Mouse (Mus musculus) stomach, postnatal 0 days (tissue): ENCODE results near the gene Tmem44. TPM values are rescaled to one million over a fixed set of nuclear protein-coding genes. Genes with fewer than 3 reads are reported as not detected.

Source experiments
- ATAC-seq: fragments of 200-750 bp; cut with Nextera tagmentation; 2 replicates; pipeline ENCODE4 v1.8.0; 2017; ENCODE audit not compliant: low FRiP score, low TSS enrichment
- DNase-seq: peaks from one replicate; pipeline ENCODE4 v3.0.0-alpha.2; 2016; ENCODE audit warnings: low spot score
- H3K27ac ChIP-seq: fragments of 300-500 bp; sonication (generic); replicated peaks from 2 replicates; pipeline ENCODE4 v1.5.1; 2014; ENCODE audit warnings: mild to moderate bottlenecking, control low read depth
- H3K27me3 ChIP-seq: fragments of 300-500 bp; sonication (generic); 2 replicates; pipeline ENCODE4 v1.6.1; 2014; ENCODE audit warnings: low read length; ENCODE audit not compliant: control insufficient read depth, insufficient read depth
- H3K36me3 ChIP-seq: fragments of 300-500 bp; sonication (generic); 2 replicates; pipeline ENCODE4 v1.6.1; 2014; ENCODE audit warnings: low read length, mixed read lengths; ENCODE audit not compliant: control insufficient read depth, insufficient read depth
- H3K4me1 ChIP-seq: fragments of 300-500 bp; sonication (generic); replicated peaks from 2 replicates; pipeline ENCODE4 v1.6.1; 2014; ENCODE audit warnings: antibody characterized with exemption; ENCODE audit not compliant: control insufficient read depth, insufficient read depth
- H3K4me2 ChIP-seq: fragments of 300-500 bp; sonication (generic); replicated peaks from 2 replicates; pipeline ENCODE4 v1.6.1; 2014; ENCODE audit warnings: low read depth, mild to moderate bottlenecking, control low read depth, moderate library complexity
- H3K4me3 ChIP-seq: fragments of 300-500 bp; sonication (generic); 2 replicates; pipeline ENCODE4 v1.5.1; 2014; ENCODE audit warnings: low read depth, low read length, control low read depth
- H3K9ac ChIP-seq: fragments of 300-500 bp; sonication (generic); 2 replicates; pipeline ENCODE4 v1.6.1; 2014; ENCODE audit warnings: mild to moderate bottlenecking, low read length, control low read depth, mixed read lengths
- H3K9me3 ChIP-seq: fragments of 300-500 bp; sonication (generic); 2 replicates; pipeline ENCODE4 v1.6.1; 2016; ENCODE audit warnings: low read length; ENCODE audit not compliant: control insufficient read depth
- CTCF ChIP-seq: IDR thresholded peaks from 2 replicates; pipeline ENCODE4 v1.5.1; 2016; ENCODE audit warnings: antibody characterized with exemption, low read depth, mild to moderate bottlenecking, moderate library complexity
- EP300 ChIP-seq: optimal IDR thresholded peaks from 2 replicates; pipeline ENCODE3; 2016; ENCODE audit warnings: antibody characterized with exemption
- WGBS: fragments of 180-500 bp; shearing (Covaris S2); extraction: QIAGEN DNeasy Blood & Tissue Kit; methylation state at CpG from one replicate; pipeline ENCODE4 v1.1.7; 2014; 5-methylcytosine and 5-hydroxymethylcytosine counted together
- polyA plus RNA-seq: library from polyadenylated mRNA; unstranded; fragments of >200 nt; fragmentation: Nextera tagmentation; extraction: Ambion mirVana; gene quantifications from 2 replicates; pipeline ENCODE4 v1.2.1, GENCODE M21; 2015

Tmem44 gene
- polyA plus RNA-seq, 1 experiment from 2014 or later, result 3.5 TPM

DNA sequence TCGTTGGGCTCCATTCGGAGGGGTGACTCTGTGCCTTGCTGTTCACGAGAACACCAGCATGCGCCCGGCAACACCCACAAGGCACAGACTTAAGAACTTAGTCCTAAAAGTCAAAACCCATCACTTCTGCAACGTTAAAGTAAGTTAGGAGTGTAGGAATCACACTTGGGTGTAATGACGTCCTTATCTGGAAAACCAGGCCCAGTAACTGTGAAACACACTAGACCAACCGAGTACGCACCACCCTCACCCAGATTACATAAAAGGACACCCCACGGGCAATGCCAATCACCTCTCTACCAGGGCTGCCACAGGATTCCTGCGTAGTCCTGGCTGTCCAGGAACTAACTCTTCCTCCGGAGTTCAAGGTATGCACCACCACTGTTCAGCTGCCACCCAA is 41.3 kb downstream of the Tmem44 start:
- no peak overlapping the region for H3K4me2 ChIP-seq
- H3K9ac ChIP-seq, result no peak overlapping the region
- no peak overlapping the region for H3K4me3 ChIP-seq
- H3K9me3 ChIP-seq, result no peaks in the 10 kb centered on the region
- H3K27me3 ChIP-seq, result no peaks in the 10 kb centered on the region
- DNase-seq, result no peak
- H3K36me3 ChIP-seq, result no peaks in the 10 kb centered on the region
- TF ChIP-seq CTCF, result no peak
- TF ChIP-seq EP300, result no peak
- WGBS, result 90% methylated on average over 12 of the region's 12 CpGs
- ATAC-seq, result no peak
- H3K4me1 ChIP-seq, result peaks cover 17% of the 10 kb centered on the region
- no peak overlapping the region for H3K27ac ChIP-seq

DNA sequence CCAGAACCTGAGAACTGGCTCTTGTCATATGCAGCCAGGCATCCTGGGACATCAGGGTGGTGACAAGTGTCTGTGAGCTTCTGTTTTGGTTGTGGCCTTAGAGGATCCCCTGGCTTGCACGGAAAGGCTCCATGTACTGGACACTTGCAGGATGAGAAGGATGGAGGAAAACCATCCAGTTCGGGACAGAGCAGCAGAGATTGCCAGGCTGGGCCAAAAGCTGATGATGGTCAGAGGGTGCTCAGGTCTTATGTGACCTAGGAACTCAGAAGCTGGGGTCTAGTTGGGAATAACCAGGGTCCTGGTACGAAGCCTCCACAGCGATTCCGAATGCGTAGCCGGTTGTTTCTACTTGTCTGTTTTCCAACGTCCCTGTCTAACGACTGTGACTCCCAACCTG is 41.9 kb downstream of the Tmem44 start:
- DNase-seq, result no peak
- H3K27me3 ChIP-seq, result no peaks in the 10 kb centered on the region
- TF ChIP-seq EP300 (no peak), CTCF (no peak)

DNA sequence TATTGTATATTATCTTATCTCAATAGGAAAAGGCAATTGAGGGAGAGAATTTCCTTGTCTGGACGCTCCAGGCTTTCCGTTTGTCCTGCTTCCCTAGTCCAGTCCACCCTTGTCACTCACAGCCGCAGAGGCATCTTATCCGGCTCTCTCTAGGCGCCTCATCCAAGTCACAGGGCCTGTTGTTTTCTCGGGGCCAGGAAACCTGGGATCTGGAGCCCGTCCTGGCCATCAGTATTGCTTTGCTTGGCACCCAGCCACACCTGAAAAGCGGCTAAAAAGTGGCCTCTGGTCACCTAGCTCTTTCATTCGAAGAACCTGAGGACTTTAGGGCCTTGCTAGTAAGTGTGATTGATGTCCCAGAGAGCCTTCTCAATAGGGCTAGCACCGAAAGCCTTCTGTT is 43.5 kb downstream of the Tmem44 start:
- Histone ChIP-seq H3K9ac (no peak overlapping the region), H3K27me3 (no peaks in the 10 kb centered on the region), H3K4me1 (peaks cover 7% of the 10 kb centered on the region), H3K9me3 (no peaks in the 10 kb centered on the region), H3K36me3 (no peaks in the 10 kb centered on the region), H3K4me3 (no peak overlapping the region), H3K4me2 (no peak overlapping the region), H3K27ac (peak overlapping the region; percentile 8; the same call in 1 of the 2 replicates)
- DNase-seq, result no peak
- ATAC-seq, result no peak
- TF ChIP-seq EP300 (no peak), CTCF (no peak)
- 43% methylated on average over 10 of the region's 10 CpGs for WGBS

More for the DNA sequence above, 41.9 kb downstream of the Tmem44 start:
- Histone ChIP-seq H3K9ac (no peak overlapping the region), H3K4me1 (peaks cover 17% of the 10 kb centered on the region), H3K4me3 (no peak overlapping the region), H3K27ac (no peak overlapping the region), H3K36me3 (no peaks in the 10 kb centered on the region), H3K9me3 (no peaks in the 10 kb centered on the region), H3K4me2 (no peak overlapping the region)
- ATAC-seq, result no peak
- 94% methylated on average over 9 of the region's 9 CpGs for WGBS

DNA sequence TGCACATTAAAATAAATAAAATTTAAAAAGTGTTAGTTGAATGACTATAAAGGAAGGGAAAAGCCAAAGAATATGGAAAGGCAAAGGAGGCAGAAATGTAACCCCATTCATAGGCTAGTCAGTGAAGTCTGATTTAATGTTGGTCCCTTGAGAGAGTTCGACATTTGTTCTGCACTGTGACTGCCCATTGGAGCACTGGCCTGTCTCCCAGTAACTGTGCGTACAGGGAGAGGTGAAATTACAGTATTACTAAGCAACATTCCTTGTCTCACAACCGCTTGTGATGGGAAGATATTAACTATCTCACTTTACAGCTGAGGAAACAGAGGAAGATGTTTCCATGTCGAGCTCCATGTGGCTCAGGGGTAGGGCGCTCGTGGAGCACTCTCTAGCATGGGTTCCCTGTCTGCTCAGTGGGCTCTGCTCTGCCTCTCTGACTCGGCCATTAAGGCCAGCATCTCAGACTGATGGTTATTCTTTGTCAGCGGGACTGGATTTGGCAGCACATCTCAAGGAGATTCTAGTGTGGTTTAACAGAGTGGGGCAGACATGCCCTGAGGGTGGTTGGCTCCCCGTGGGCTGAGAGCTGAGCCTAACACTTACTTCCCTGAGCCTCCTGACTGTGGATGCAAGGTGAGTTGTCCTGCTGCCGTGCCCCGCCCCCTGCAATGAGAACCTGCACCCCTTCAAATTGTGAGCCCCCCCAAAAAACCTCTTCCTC is 45.2 kb downstream of the Tmem44 start:
- 76% methylated on average over 11 of the region's 11 CpGs for WGBS
- Histone ChIP-seq H3K27ac (no peak overlapping the region), H3K36me3 (no peaks in the 10 kb centered on the region), H3K9me3 (no peaks in the 10 kb centered on the region), H3K9ac (no peak overlapping the region), H3K4me2 (no peak overlapping the region), H3K4me3 (no peak overlapping the region), H3K4me1 (no peaks in the 10 kb centered on the region; the same call in 1 of the 2 replicates), H3K27me3 (no peaks in the 10 kb centered on the region)
- TF ChIP-seq CTCF (no peak), EP300 (no peak)
- ATAC-seq, result no peak
- DNase-seq, result no peak

DNA sequence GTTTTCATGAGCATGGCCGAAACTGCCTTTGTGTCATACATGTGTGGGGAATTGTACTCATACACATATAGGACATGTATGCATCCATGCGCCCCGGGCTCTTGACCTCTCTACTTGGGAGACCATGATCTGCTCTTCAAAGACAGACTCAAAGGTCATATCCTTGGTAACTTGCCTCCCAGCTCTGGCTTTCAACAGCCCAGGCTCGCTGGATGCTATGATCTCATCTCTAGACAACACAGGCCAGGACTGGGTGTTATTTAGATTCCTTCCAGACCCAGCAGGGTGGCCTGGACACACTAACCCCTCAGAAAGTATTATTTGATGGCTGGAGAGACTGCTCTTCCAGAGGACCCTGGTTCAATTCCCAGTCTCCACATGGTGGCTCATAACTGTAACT is 45.8 kb downstream of the Tmem44 start:
- ATAC-seq, result no peak
- no peak for DNase-seq
- H3K36me3 ChIP-seq, result no peaks in the 10 kb centered on the region
- H3K27ac ChIP-seq, result no peak overlapping the region
- H3K4me3 ChIP-seq, result no peak overlapping the region
- TF ChIP-seq EP300 (no peak), CTCF (no peak)
- WGBS, result 75% methylated on average over 4 of the region's 4 CpGs
- no peaks in the 10 kb centered on the region for H3K9me3 ChIP-seq
- H3K27me3 ChIP-seq, result no peaks in the 10 kb centered on the region
- H3K9ac ChIP-seq, result no peak overlapping the region
- no peaks in the 10 kb centered on the region; the same call in 1 of the 2 replicates for H3K4me1 ChIP-seq
- H3K4me2 ChIP-seq, result no peak overlapping the region

DNA sequence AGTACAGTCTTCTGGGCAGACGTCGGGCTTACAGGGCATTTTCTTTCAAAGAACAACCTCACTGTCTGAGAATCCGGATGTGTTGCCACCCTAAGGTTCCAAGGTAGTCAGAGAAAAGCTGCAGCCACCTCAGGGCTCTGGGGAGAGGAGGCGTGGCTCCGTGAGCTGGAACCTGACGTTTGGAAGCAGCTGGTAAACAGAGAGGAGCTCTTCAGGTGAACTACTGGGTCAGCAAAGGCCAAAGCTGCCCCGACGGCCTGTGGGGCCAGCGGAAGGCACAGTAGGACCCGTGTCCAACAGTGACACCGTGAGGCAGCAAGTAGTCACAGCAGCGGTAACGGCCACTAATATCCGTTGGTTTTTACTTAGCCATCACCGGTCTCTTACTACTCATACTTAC is 46.7 kb downstream of the Tmem44 start:
- TF ChIP-seq EP300 (no peak), CTCF (peak; percentile 90)
- H3K9me3 ChIP-seq, result no peaks in the 10 kb centered on the region
- H3K36me3 ChIP-seq, result no peaks in the 10 kb centered on the region
- no peaks in the 10 kb centered on the region for H3K27me3 ChIP-seq
- DNase-seq (peak; percentile 78), ATAC-seq (peak; percentile 65)
- no peak overlapping the region for H3K4me3 ChIP-seq
- H3K4me2 ChIP-seq, result no peak overlapping the region
- H3K27ac ChIP-seq, result no peak overlapping the region
- no peak overlapping the region for H3K9ac ChIP-seq
- WGBS, result 11% methylated on average over 15 of the region's 15 CpGs
- no peaks in the 10 kb centered on the region; the same call in 1 of the 2 replicates for H3K4me1 ChIP-seq
